Mouse (Mus musculus): ENCODE measurements at regions not wholly inside any gene's neighbourhood (a gene's known extent, or its start where the extent isn't known, plus 50 kb on each side); places are given as distances from the start of the nearest gene placed in this dataset.

GRCm38 (mm10) chr13:6461363-6461762 lies 86.6 kb upstream of the Pitrm1 start:
- TF ChIP-seq EP300 (IDR thresholded peaks at IDR 0.05; ENCODE audit: low read depth) (no peak), CTCF (IDR thresholded peaks at IDR 0.05; ENCODE audit: low read depth) (no peak)

All from liver, embryonic 14.5 days (tissue).